Mouse (Mus musculus) G1E-ER4 (cell line): ENCODE results near the gene Lrrc46. TPM values are rescaled to one million over a fixed set of nuclear protein-coding genes. Genes with fewer than 3 reads are reported as not detected.

Experiments
- GATA1 ChIP-seq: IDR thresholded peaks from one replicate; pipeline ENCODE4 v1.8.0; 2012; ENCODE audit warnings: low read length, inconsistent platforms
- polyA plus RNA-seq: library from polyadenylated mRNA; stranded (reverse); fragments of >175 nt; gene quantifications from 2 replicates; pipeline ENCODE4 v1.2.3, GENCODE M21; 2012

Gene Lrrc46
- polyA plus RNA-seq, 1 experiment, result not detected

DNA sequence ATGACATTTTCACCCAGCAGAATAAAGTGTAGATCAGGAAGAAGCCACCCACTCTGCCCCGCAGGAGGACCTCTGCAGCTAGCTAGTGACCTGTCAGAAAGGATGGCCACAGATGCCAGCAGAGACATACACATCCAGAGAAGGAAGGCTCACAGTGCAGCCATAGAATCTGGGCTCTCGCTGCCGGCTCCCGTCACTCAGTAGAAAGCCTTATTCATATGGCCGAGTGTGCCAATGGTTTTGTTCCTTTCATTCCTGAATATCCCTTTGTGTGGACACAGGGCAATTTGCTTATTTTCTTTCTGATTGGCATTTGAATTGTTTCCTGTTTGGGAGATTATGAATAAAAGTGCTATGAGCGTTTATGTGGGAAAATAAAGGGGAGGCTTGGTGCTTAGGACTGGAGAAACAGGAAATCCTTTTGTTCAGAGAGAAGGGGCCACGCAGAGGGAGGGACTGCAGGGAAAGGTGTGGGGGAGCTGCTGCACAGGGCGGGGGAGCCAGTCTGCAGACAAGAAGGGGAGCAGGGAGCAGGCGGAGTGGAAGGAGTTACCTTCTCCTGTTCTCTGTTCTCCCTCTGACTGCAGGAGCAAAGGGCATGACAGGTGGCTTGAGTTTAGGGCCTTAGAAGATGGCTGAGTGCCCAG, 22.2 kb upstream of the Lrrc46 start:
- no peak for TF ChIP-seq GATA1

DNA sequence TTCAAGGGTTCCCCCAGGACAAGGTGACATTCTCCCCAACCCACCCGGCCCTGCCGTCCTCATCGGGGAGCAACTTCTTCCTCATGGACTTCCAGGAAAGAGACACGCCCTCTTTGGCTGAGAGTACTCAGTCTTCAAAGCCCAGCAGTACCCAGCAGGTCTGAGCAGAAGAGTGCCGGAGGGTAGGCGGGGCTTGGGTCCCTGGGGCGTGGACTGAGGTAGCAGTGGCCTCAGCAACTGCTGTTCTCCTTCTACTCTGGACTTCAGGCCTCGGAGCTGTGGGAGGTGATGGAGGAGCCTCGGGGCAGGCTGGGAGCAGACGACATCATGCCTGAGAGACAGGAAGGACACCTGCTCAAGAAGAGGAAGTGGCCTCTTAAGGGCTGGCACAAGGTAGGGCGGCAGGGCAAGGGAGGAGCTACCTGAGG, 11.0 kb upstream of the Lrrc46 start:
- no peak for TF ChIP-seq GATA1

- TF ChIP-seq GATA1, result no peak
These were observed 9.9 kb upstream of the Lrrc46 start for GRCm38 (mm10) chr11:97050944-97051586.

DNA sequence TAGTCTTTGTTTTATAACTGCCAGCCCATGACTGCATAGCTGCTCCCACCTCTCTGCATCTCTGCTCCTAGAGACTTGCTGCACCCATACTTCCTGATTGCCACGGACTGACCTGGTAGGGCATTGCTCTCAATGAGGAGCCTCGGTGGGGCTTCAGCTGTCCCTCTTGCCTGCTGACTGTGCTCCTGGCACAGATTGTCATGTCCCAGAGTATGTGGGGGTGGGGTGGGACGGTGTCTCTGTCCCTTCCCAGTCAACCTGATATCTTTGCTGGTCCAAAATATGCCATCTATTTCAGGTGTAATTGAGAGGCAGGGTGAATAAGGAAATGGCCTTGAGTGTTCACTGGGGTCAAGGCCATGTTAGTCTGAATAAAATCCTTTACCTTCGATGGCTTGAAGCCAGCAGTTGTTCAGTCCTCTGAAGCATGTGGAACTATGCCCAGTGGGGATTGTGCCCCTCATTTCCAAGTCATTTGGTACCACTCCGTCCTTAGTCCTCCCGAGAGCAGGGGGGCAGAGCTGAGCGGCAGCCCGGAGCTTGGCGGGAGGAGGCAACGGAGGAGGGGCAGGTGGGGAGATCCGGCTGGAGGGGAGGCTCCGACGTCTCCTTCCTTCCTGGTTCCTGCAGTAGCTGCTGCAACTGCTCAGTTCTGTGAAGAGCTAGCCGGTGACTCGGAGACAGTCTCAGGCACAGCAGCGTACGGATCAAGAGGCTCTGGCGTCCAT, 9.2 kb upstream of the Lrrc46 start, which contains the start of gene Osbpl7:
Osbpl7 (plus strand) TSS at position 413 of the 728 bp plus-strand sequence.
- TF ChIP-seq GATA1, result no peak

- TF ChIP-seq GATA1, result no peak
These were observed 8.4 kb upstream of the Lrrc46 start for GRCm38 (mm10) chr11:97049492-97050085.

- TF ChIP-seq GATA1, result no peak
These were observed 7.0 kb upstream of the Lrrc46 start for GRCm38 (mm10) chr11:97048090-97048650.

- TF ChIP-seq GATA1, result no peak
These were observed 4.7 kb upstream of the Lrrc46 start for GRCm38 (mm10) chr11:97045861-97046260.

DNA sequence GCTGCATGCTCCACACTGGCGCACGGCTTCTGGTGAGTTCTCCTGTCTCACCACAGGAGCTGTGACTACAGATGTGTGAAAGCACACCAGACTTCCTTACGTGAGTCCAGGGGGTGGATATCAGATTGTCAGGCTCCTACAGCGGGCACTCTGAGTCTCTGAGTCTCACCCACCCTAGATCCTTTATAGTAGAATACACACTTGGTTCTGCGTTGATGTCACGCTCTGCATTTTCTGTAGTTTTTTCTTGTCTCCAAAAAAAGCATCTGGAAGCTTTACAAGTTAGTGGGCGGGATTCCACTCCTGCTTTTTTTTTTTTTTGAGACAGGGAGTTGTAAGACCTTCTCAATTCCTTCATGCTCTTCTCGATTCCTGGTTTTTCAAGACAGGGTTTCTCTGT, 3.7 kb upstream of the Lrrc46 start:
- no peak for TF ChIP-seq GATA1

- TF ChIP-seq GATA1, result no peak
These were observed 746 bp downstream of the Lrrc46 start for GRCm38 (mm10) chr11:97040301-97041021.

DNA sequence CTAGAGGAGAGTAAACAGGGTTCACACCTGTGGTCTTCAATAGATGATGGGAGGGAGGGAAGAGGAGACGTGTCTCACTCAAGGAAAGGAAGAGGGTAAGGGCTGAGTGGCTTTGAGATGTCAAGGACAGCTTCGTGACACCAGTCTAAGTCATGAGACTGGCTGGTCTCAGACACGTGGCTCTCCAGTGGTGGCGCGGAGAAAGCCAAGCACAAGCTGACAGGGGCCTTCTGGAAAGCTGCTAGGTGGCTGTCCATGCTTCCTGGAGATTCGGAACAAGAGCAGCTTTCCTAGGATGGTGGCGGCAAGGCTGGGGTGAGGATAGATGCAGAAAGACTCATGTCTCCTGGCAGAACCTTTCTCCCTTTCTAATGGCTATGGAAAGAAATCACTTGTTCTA, 2.3 kb downstream of the Lrrc46 start:
- TF ChIP-seq GATA1, result no peak

- no peak for TF ChIP-seq GATA1
These were observed 5.1 kb downstream of the Lrrc46 start for GRCm38 (mm10) chr11:97036141-97036540.

GRCm38 (mm10) chr11:97033781-97034180, 7.4 kb downstream of the Lrrc46 start:
- TF ChIP-seq GATA1, result no peak

GRCm38 (mm10) chr11:97032499-97032898, 8.7 kb downstream of the Lrrc46 start:
- TF ChIP-seq GATA1, result no peak

- no peak for TF ChIP-seq GATA1
These were observed 9.2 kb downstream of the Lrrc46 start for GRCm38 (mm10) chr11:97031977-97032376.

GRCm38 (mm10) chr11:97030426-97030825, 10.8 kb downstream of the Lrrc46 start:
- TF ChIP-seq GATA1, result no peak
